Mouse (Mus musculus) kidney, postnatal 0 days (tissue): ENCODE measurements around the gene Sh3bp5. TPM values are rescaled to one million over a fixed set of nuclear protein-coding genes. Genes with fewer than 3 reads are reported as not detected.
A peak's percentile ranks its signal among the peaks of the same experiment; 100 is the strongest.

ENCODE experiments used
- ATAC-seq: fragments of 200-750 bp; cut with Nextera tagmentation; replicated peaks from 2 replicates; pipeline ENCODE4 v1.8.0; 2017; ENCODE audit warnings: low read depth, moderate number of reproducible peaks, moderate TSS enrichment, moderate library complexity; ENCODE audit not compliant: low FRiP score
- DNase-seq: peaks from one replicate; pipeline ENCODE4 v3.0.0-alpha.2; 2016; ENCODE audit warnings: low spot score
- H3K27ac ChIP-seq: fragments of 300-500 bp; sonication (generic); 2 replicates; pipeline ENCODE4 v1.5.1; 2014; ENCODE audit warnings: mild to moderate bottlenecking
- H3K27me3 ChIP-seq: fragments of 300-500 bp; sonication (generic); 2 replicates; pipeline ENCODE4 v1.6.1; 2014; ENCODE audit warnings: low read length, mixed read lengths; ENCODE audit not compliant: insufficient read depth
- H3K36me3 ChIP-seq: fragments of 300-500 bp; sonication (generic); 2 replicates; pipeline ENCODE4 v1.6.1; 2014; ENCODE audit warnings: low read length, mixed read lengths; ENCODE audit not compliant: insufficient read depth
- H3K4me1 ChIP-seq: fragments of 300-500 bp; sonication (generic); replicated peaks from 2 replicates; pipeline ENCODE4 v1.6.1; 2014; ENCODE audit warnings: antibody characterized with exemption, low read length, mixed read lengths; ENCODE audit not compliant: insufficient read depth
- H3K4me2 ChIP-seq: fragments of 300-500 bp; sonication (generic); 2 replicates; pipeline ENCODE4 v1.6.1; 2014; ENCODE audit warnings: mild to moderate bottlenecking, low read length, moderate library complexity, mixed read lengths
- H3K4me3 ChIP-seq: fragments of 300-500 bp; sonication (generic); replicated peaks from 2 replicates; pipeline ENCODE4 v1.5.1; 2014; ENCODE audit warnings: low read depth, low read length
- H3K9ac ChIP-seq: fragments of 300-500 bp; sonication (generic); 2 replicates; pipeline ENCODE4 v1.6.1; 2014; ENCODE audit warnings: low read depth, low read length
- H3K9me3 ChIP-seq: fragments of 300-500 bp; sonication (generic); replicated peaks from 2 replicates; pipeline ENCODE4 v1.6.1; 2016; ENCODE audit warnings: low read length, inconsistent platforms, mixed read lengths
- CTCF ChIP-seq: IDR thresholded peaks from 2 replicates; pipeline ENCODE4 v1.5.1; 2016; ENCODE audit warnings: antibody characterized with exemption, low read depth, mild to moderate bottlenecking, moderate library complexity
- WGBS: fragments of 180-500 bp; shearing (Covaris S2); extraction: QIAGEN DNeasy Blood & Tissue Kit; methylation state at CpG from one replicate; pipeline ENCODE4 v1.1.7; 2014; 5-methylcytosine and 5-hydroxymethylcytosine counted together
- polyA plus RNA-seq: library from polyadenylated mRNA; unstranded; fragments of >200 nt; fragmentation: Nextera tagmentation; extraction: Ambion mirVana; gene quantifications from 2 replicates; pipeline ENCODE4 v1.2.1, GENCODE M21; 2015

Sh3bp5 gene
- polyA plus RNA-seq, 1 experiment from 2014 or later: 45.2 TPM

- no peak overlapping the region for H3K27ac ChIP-seq
- peaks cover 33% of the 10 kb centered on the region for H3K36me3 ChIP-seq
- no peak overlapping the region for H3K4me2 ChIP-seq
- H3K9me3 ChIP-seq: no peaks in the 10 kb centered on the region
- H3K27me3 ChIP-seq: no peaks in the 10 kb centered on the region
- TF ChIP-seq CTCF: no peak
- DNase-seq: no peak
- 85% methylated on average over 7 of the region's 7 CpGs for WGBS
- H3K9ac ChIP-seq: no peak overlapping the region
- no peak overlapping the region for H3K4me3 ChIP-seq
- ATAC-seq: no peak
- no peaks in the 10 kb centered on the region for H3K4me1 ChIP-seq
Measured at GRCm38 (mm10) chr14:31367951-31368350, 67.9 kb downstream of the Sh3bp5 start.

- Histone ChIP-seq H3K36me3 (peaks cover 43% of the 10 kb centered on the region), H3K27me3 (no peaks in the 10 kb centered on the region), H3K4me3 (no peak overlapping the region), H3K4me2 (no peak overlapping the region), H3K9ac (no peak overlapping the region), H3K27ac (no peak overlapping the region), H3K4me1 (no peaks in the 10 kb centered on the region), H3K9me3 (no peaks in the 10 kb centered on the region)
- ATAC-seq (no peak), DNase-seq (peak; percentile 74)
- TF ChIP-seq CTCF: peak; percentile 75
Measured at GRCm38 (mm10) chr14:31365350-31365749, 70.5 kb downstream of the Sh3bp5 start.

- no peak for DNase-seq
- Histone ChIP-seq H3K9me3 (no peaks in the 10 kb centered on the region), H3K27ac (no peak overlapping the region), H3K27me3 (no peaks in the 10 kb centered on the region), H3K4me3 (no peak overlapping the region), H3K36me3 (peaks cover 48% of the 10 kb centered on the region), H3K9ac (no peak overlapping the region), H3K4me1 (no peaks in the 10 kb centered on the region), H3K4me2 (no peak overlapping the region)
- 93% methylated on average over 4 of the region's 4 CpGs for WGBS
- ATAC-seq: no peak
- TF ChIP-seq CTCF: no peak
Measured at GRCm38 (mm10) chr14:31364589-31364988, 71.3 kb downstream of the Sh3bp5 start.

- 82% methylated on average over 2 of the region's 2 CpGs for WGBS
- Histone ChIP-seq H3K36me3 (peaks cover 51% of the 10 kb centered on the region), H3K9me3 (no peaks in the 10 kb centered on the region), H3K4me1 (no peaks in the 10 kb centered on the region), H3K4me2 (no peak overlapping the region), H3K27me3 (no peaks in the 10 kb centered on the region), H3K9ac (no peak overlapping the region), H3K27ac (no peak overlapping the region), H3K4me3 (no peak overlapping the region)
- TF ChIP-seq CTCF: no peak
- ATAC-seq (no peak), DNase-seq (no peak)
Measured at GRCm38 (mm10) chr14:31362236-31362635, 73.6 kb downstream of the Sh3bp5 start.

- Histone ChIP-seq H3K36me3 (peaks cover 26% of the 10 kb centered on the region; the same call in 1 of the 2 replicates), H3K9ac (no peak overlapping the region), H3K4me2 (no peak overlapping the region), H3K27me3 (no peaks in the 10 kb centered on the region), H3K4me3 (no peak overlapping the region), H3K27ac (no peak overlapping the region), H3K4me1 (no peaks in the 10 kb centered on the region), H3K9me3 (no peaks in the 10 kb centered on the region)
- no peak for ATAC-seq
- DNase-seq: no peak
- no peak for TF ChIP-seq CTCF
- 91% methylated on average over 1 of the region's 1 CpGs for WGBS
Measured at GRCm38 (mm10) chr14:31345367-31345766, 90.5 kb downstream of the Sh3bp5 start.

- no peak for DNase-seq
- Histone ChIP-seq H3K27ac (no peak overlapping the region), H3K9me3 (no peaks in the 10 kb centered on the region), H3K27me3 (no peaks in the 10 kb centered on the region), H3K4me2 (no peak overlapping the region), H3K36me3 (peaks cover 22% of the 10 kb centered on the region; the same call in 1 of the 2 replicates), H3K4me3 (no peak overlapping the region), H3K4me1 (no peaks in the 10 kb centered on the region), H3K9ac (no peak overlapping the region)
- no peak for TF ChIP-seq CTCF
- ATAC-seq: no peak
- 84% methylated on average over 8 of the region's 8 CpGs for WGBS
Measured at GRCm38 (mm10) chr14:31343241-31343640, 92.6 kb downstream of the Sh3bp5 start.

GRCm38 (mm10) chr14:31337947-31338346 is 97.9 kb downstream of the Sh3bp5 start:
- no peak for ATAC-seq
- no peak for DNase-seq
- no peaks in the 10 kb centered on the region for H3K9me3 ChIP-seq
- H3K4me1 ChIP-seq: peaks cover 5% of the 10 kb centered on the region; the same call in 1 of the 2 replicates
- no peak overlapping the region for H3K27ac ChIP-seq
- H3K36me3 ChIP-seq: 0 out of 2 replicates have a peak, but pooled peaks cover 4% of the 10 kb centered on the region
- H3K4me3 ChIP-seq: 0 out of 2 replicates have a peak overlapping the region, but pooled peaks have one; percentile 53
- no peaks in the 10 kb centered on the region for H3K27me3 ChIP-seq
- peak overlapping the region; percentile 71; the same call in 1 of the 2 replicates for H3K9ac ChIP-seq
- H3K4me2 ChIP-seq: peak overlapping the region; percentile 72
- no peak for TF ChIP-seq CTCF
